Mouse (Mus musculus) liver, postnatal 0 days (tissue): ENCODE data around the gene Wars. TPM values are rescaled to one million over a fixed set of nuclear protein-coding genes. Genes with fewer than 3 reads are reported as not detected.

Experiments
- ATAC-seq: fragments of 200-750 bp; cut with Nextera tagmentation; 2 replicates; pipeline ENCODE4 v1.8.0; 2017; ENCODE audit warnings: mild to moderate bottlenecking, moderate library complexity
- DNase-seq: peaks from one replicate; pipeline ENCODE4 v3.0.0-alpha.2; 2016
- H3K27ac ChIP-seq: fragments of 300-500 bp; sonication (generic); 2 replicates; pipeline ENCODE4 v1.5.1; 2014; ENCODE audit warnings: antibody characterized with exemption, moderate library complexity, mild to moderate bottlenecking, low read depth
- H3K27me3 ChIP-seq: fragments of 300-500 bp; sonication (generic); 2 replicates; pipeline ENCODE4 v1.6.1; 2014; ENCODE audit warnings: low read length, control low read depth, mixed read lengths; ENCODE audit not compliant: insufficient read depth
- H3K36me3 ChIP-seq: fragments of 300-500 bp; sonication (generic); replicated peaks from 2 replicates; pipeline ENCODE4 v1.6.1; 2014; ENCODE audit warnings: mild to moderate bottlenecking, control low read depth, low read length, moderate library complexity, mixed read lengths; ENCODE audit not compliant: insufficient read depth
- H3K4me1 ChIP-seq: fragments of 300-500 bp; sonication (generic); 2 replicates; pipeline ENCODE4 v1.6.1; 2014; ENCODE audit warnings: antibody characterized with exemption, mild to moderate bottlenecking, control low read depth; ENCODE audit not compliant: insufficient read depth
- H3K4me2 ChIP-seq: fragments of 300-500 bp; sonication (generic); 2 replicates; pipeline ENCODE4 v1.6.1; 2014; ENCODE audit warnings: low read depth, mild to moderate bottlenecking, low read length, moderate library complexity, mixed read lengths
- H3K4me3 ChIP-seq: fragments of 300-500 bp; sonication (generic); 2 replicates; pipeline ENCODE4 v1.5.1; 2014; ENCODE audit warnings: low read depth, low read length
- H3K9ac ChIP-seq: fragments of 300-500 bp; sonication (generic); replicated peaks from 2 replicates; pipeline ENCODE4 v1.6.1; 2014; ENCODE audit warnings: mild to moderate bottlenecking, moderate library complexity
- H3K9me3 ChIP-seq: fragments of 300-500 bp; sonication (generic); 2 replicates; pipeline ENCODE4 v1.6.1; 2016; ENCODE audit warnings: mild to moderate bottlenecking, control low read depth, low read length, mixed read lengths
- CTCF ChIP-seq: sonication (generic); IDR thresholded peaks from 2 replicates; pipeline ENCODE4 v1.5.1; 2016; ENCODE audit warnings: antibody characterized with exemption, low read depth
- EP300 ChIP-seq: IDR thresholded peaks from 2 replicates; pipeline ENCODE4 v1.6.1; 2016; ENCODE audit warnings: antibody characterized with exemption, low read depth, mild to moderate bottlenecking
- WGBS: fragments of 180-500 bp; shearing (Covaris S2); extraction: QIAGEN DNeasy Blood & Tissue Kit; methylation state at CpG from one replicate; pipeline ENCODE4 v1.1.7; 2014; ENCODE audit not compliant: insufficient replicate concordance; 5-methylcytosine and 5-hydroxymethylcytosine counted together
- microRNA counts: library from miRNA; unstranded; fragments of <30 nt; microRNA quantifications from one replicate; lab custom pipeline; 2015
- microRNA-seq: library from miRNA; unstranded; fragments of <30 nt; microRNA quantifications from one replicate; pipeline ENCODE4, GENCODE M21; 2016
- polyA plus RNA-seq: library from polyadenylated mRNA; unstranded; fragments of >200 nt; fragmentation: Nextera tagmentation; extraction: Ambion mirVana; gene quantifications from 2 replicates; pipeline ENCODE4 v1.2.1, GENCODE M21; 2015

Wars gene
- polyA plus RNA-seq, 1 experiment from 2014 or later = 15.9 TPM

GRCm38 (mm10) chr12:108812463-108812862 is 81.5 kb downstream of the Wars start:
- DNase-seq (no peak), ATAC-seq (no peak)
- no peak for TF ChIP-seq EP300
- peaks cover 58% of the 10 kb centered on the region for H3K36me3 ChIP-seq
- no peaks in the 10 kb centered on the region for H3K27me3 ChIP-seq
- WGBS = 85% methylated on average over 6 of the region's 6 CpGs
- H3K27ac ChIP-seq = no peak overlapping the region
- no peak overlapping the region for H3K4me2 ChIP-seq
- no peak overlapping the region for H3K9ac ChIP-seq
- peaks cover 15% of the 10 kb centered on the region for H3K4me1 ChIP-seq
- no peaks in the 10 kb centered on the region for H3K9me3 ChIP-seq
- no peak overlapping the region for H3K4me3 ChIP-seq

- no peaks in the 10 kb centered on the region for H3K9me3 ChIP-seq
- H3K27ac ChIP-seq = no peak overlapping the region
- WGBS = 34% methylated on average over 2 of the region's 2 CpGs
- H3K4me1 ChIP-seq = peaks cover 15% of the 10 kb centered on the region
- H3K36me3 ChIP-seq = peaks cover 54% of the 10 kb centered on the region
- H3K4me3 ChIP-seq = no peak overlapping the region
- H3K27me3 ChIP-seq = no peaks in the 10 kb centered on the region
- ATAC-seq = peak; percentile 57; the same call in 1 of the 2 replicates
- H3K9ac ChIP-seq = no peak overlapping the region
- DNase-seq = no peak
- no peak overlapping the region for H3K4me2 ChIP-seq
- 0 out of 2 replicates have a peak, but pooled peaks have one; percentile 15 for TF ChIP-seq EP300
- peak; percentile 78 for TF ChIP-seq CTCF
These were observed 82.8 kb downstream of the Wars start for GRCm38 (mm10) chr12:108811133-108811532.

GRCm38 (mm10) chr12:108810309-108810708 is 83.7 kb downstream of the Wars start:
- peaks cover 50% of the 10 kb centered on the region for H3K36me3 ChIP-seq
- H3K27me3 ChIP-seq = no peaks in the 10 kb centered on the region
- TF ChIP-seq EP300 (no peak), CTCF (no peak)
- no peak overlapping the region for H3K27ac ChIP-seq
- no peak overlapping the region for H3K4me2 ChIP-seq
- no peak overlapping the region for H3K9ac ChIP-seq
- WGBS = 66% methylated on average over 7 of the region's 7 CpGs
- H3K4me3 ChIP-seq = no peak overlapping the region
- H3K4me1 ChIP-seq = peaks cover 15% of the 10 kb centered on the region
- peak; percentile 45; the same call in 1 of the 2 replicates for ATAC-seq
- no peak for DNase-seq
- H3K9me3 ChIP-seq = no peaks in the 10 kb centered on the region

MicroRNAs within 50 kb of the gene (microRNA counts, 519-probe panel; counts per million panel counts)
- microRNA mmu-miR-345-3p (lab: Ali Mortazavi, UCI) (not detected), microRNA mmu-miR-345-5p (lab: Ali Mortazavi, UCI) (3,802 counts per million, percentile 40 among the panel's probes with 10 or more counts)

Small RNA genes lying within 50 kb of the gene (microRNA-seq; reads per million reads assigned to microRNA genes)
- 448 reads per million, percentile 61 among the genes with 10 or more reads in this experiment for gene Mir345

Other genes with a start within 250 kb of the Wars start
- 0.13 TPM in 2 replicates for gene Degs2, start 191.9 kb downstream of the Wars start, polyA plus RNA-seq
- gene Yy1, start 101.2 kb downstream of the Wars start, polyA plus RNA-seq = 5.3 and 5.9 TPM in 2 replicates
- gene Slc25a29, start 58.3 kb downstream of the Wars start, polyA plus RNA-seq = 3.5 and 5.8 TPM in 2 replicates
- gene Slc25a47, start 58.1 kb downstream of the Wars start, polyA plus RNA-seq = 481 and 632 TPM in 2 replicates
- 2.4 and 2.6 TPM in 2 replicates for gene Wdr25, start 543 bp downstream of the Wars start, polyA plus RNA-seq
- 0.24 and 0.27 TPM in 2 replicates for gene Begain, start 174.0 kb upstream of the Wars start, polyA plus RNA-seq